Mouse (Mus musculus) G1E (cell line): Measurements from ENCODE around the gene Slc7a10.

Experiments used
- CTCF ChIP-seq: IDR thresholded peaks from 2 replicates; pipeline ENCODE4 v1.5.1; 2012; ENCODE audit warnings: low read depth, low read length, inconsistent platforms, mixed read lengths
- TAL1 ChIP-seq: conservative IDR thresholded peaks from 2 replicates; pipeline ENCODE4 v1.6.1; 2012; ENCODE audit warnings: low read depth, low read length, inconsistent platforms, mixed read lengths

- TF ChIP-seq CTCF (no peak), TAL1 (no peak)
Measured at GRCm38 (mm10) chr7:35199755-35200154, 13.6 kb downstream of the Slc7a10 start.
